Mouse (Mus musculus) embryonic facial prominence, embryonic 12.5 days (tissue): ENCODE measurements around the gene Ssx2ip. TPM values are rescaled to one million over a fixed set of nuclear protein-coding genes. Genes with fewer than 3 reads are reported as not detected.

Experiments used
- ATAC-seq: fragments of 200-750 bp; cut with Nextera tagmentation; 2 replicates; pipeline ENCODE4 v1.8.0; 2017; ENCODE audit not compliant: insufficient number of reproducible peaks, insufficient read depth, low FRiP score, low TSS enrichment
- H3K27ac ChIP-seq: fragments of 300-500 bp; sonication (generic); 2 replicates; pipeline ENCODE4 v1.5.1; 2016; ENCODE audit warnings: mild to moderate bottlenecking
- H3K27me3 ChIP-seq: fragments of 300-500 bp; sonication (generic); 2 replicates; pipeline ENCODE4 v1.6.1; 2016; ENCODE audit warnings: mild to moderate bottlenecking, moderate library complexity
- H3K36me3 ChIP-seq: fragments of 300-500 bp; sonication (generic); 2 replicates; pipeline ENCODE4 v1.6.1; 2016; ENCODE audit warnings: mild to moderate bottlenecking
- H3K4me1 ChIP-seq: fragments of 300-500 bp; sonication (generic); 2 replicates; pipeline ENCODE4 v1.6.1; 2016
- H3K4me2 ChIP-seq: fragments of 300-500 bp; sonication (generic); replicated peaks from 2 replicates; pipeline ENCODE4 v1.6.1; 2016; ENCODE audit warnings: mild to moderate bottlenecking, moderate library complexity
- H3K4me3 ChIP-seq: fragments of 300-500 bp; sonication (generic); 2 replicates; pipeline ENCODE4 v1.5.1; 2016; ENCODE audit warnings: mild to moderate bottlenecking
- H3K9ac ChIP-seq: fragments of 300-500 bp; sonication (generic); 2 replicates; pipeline ENCODE4 v1.6.1; 2016; ENCODE audit warnings: mild to moderate bottlenecking, moderate library complexity
- H3K9me3 ChIP-seq: fragments of 300-500 bp; sonication (generic); 2 replicates; pipeline ENCODE4 v1.6.1; 2016; ENCODE audit warnings: mild to moderate bottlenecking, moderate library complexity
- WGBS: fragments of 180-500 bp; shearing (Covaris S2); methylation state at CpG from one replicate; pipeline ENCODE4 v1.1.7; 2016; 5-methylcytosine and 5-hydroxymethylcytosine counted together
- microRNA-seq: library from miRNA; unstranded; fragments of <30 nt; microRNA quantifications from one replicate; pipeline ENCODE4, GENCODE M21; 2017
- polyA plus RNA-seq: library from polyadenylated mRNA; unstranded; fragments of >200 nt; fragmentation: Nextera tagmentation; extraction: Ambion mirVana; gene quantifications from 2 replicates; pipeline ENCODE4 v1.2.1, GENCODE M21; 2016

The Ssx2ip gene
- polyA plus RNA-seq, 1 experiment from 2014 or later = 29.8 TPM

GRCm38 (mm10) chr3:146462939-146463338 lies 58.5 kb downstream of the Ssx2ip start:
- ATAC-seq = no peak

GRCm38 (mm10) chr3:146469226-146469625 lies 64.8 kb downstream of the Ssx2ip start:
- no peak overlapping the region for H3K4me3 ChIP-seq
- ATAC-seq = no peak
- H3K4me2 ChIP-seq = no peak overlapping the region
- H3K36me3 ChIP-seq = no peaks in the 10 kb centered on the region
- no peaks in the 10 kb centered on the region for H3K27me3 ChIP-seq
- H3K9me3 ChIP-seq = no peaks in the 10 kb centered on the region
- no peak overlapping the region for H3K27ac ChIP-seq
- 71% methylated on average over 2 of the region's 2 CpGs for WGBS
- no peak overlapping the region for H3K9ac ChIP-seq
- no peaks in the 10 kb centered on the region for H3K4me1 ChIP-seq

More at GRCm38 (mm10) chr3:146462939-146463338, 58.5 kb downstream of the Ssx2ip start:
- Histone ChIP-seq H3K4me2 (no peak overlapping the region), H3K9me3 (no peaks in the 10 kb centered on the region), H3K9ac (no peak overlapping the region), H3K27ac (no peak overlapping the region), H3K36me3 (no peaks in the 10 kb centered on the region), H3K4me1 (no peaks in the 10 kb centered on the region), H3K27me3 (no peaks in the 10 kb centered on the region), H3K4me3 (no peak overlapping the region)
- WGBS = 65% methylated on average over 2 of the region's 2 CpGs

GRCm38 (mm10) chr3:146472657-146473056 lies 68.2 kb downstream of the Ssx2ip start:
- H3K4me2 ChIP-seq = no peak overlapping the region
- WGBS = 67% methylated on average over 4 of the region's 4 CpGs
- ATAC-seq = no peak
- H3K9ac ChIP-seq = no peak overlapping the region
- H3K4me1 ChIP-seq = no peaks in the 10 kb centered on the region
- H3K4me3 ChIP-seq = no peak overlapping the region
- H3K27ac ChIP-seq = no peak overlapping the region
- H3K27me3 ChIP-seq = no peaks in the 10 kb centered on the region
- H3K36me3 ChIP-seq = no peaks in the 10 kb centered on the region
- no peaks in the 10 kb centered on the region for H3K9me3 ChIP-seq

- Histone ChIP-seq H3K9me3 (no peaks in the 10 kb centered on the region), H3K4me2 (no peak overlapping the region), H3K36me3 (no peaks in the 10 kb centered on the region), H3K4me3 (no peak overlapping the region), H3K27ac (no peak overlapping the region), H3K9ac (no peak overlapping the region), H3K4me1 (no peaks in the 10 kb centered on the region), H3K27me3 (no peaks in the 10 kb centered on the region)
- ATAC-seq = no peak
These were observed 69.3 kb downstream of the Ssx2ip start for GRCm38 (mm10) chr3:146473741-146474140.

GRCm38 (mm10) chr3:146474428-146474827 lies 70.0 kb downstream of the Ssx2ip start:
- H3K27ac ChIP-seq = no peak overlapping the region
- no peaks in the 10 kb centered on the region for H3K36me3 ChIP-seq
- no peaks in the 10 kb centered on the region for H3K27me3 ChIP-seq
- no peaks in the 10 kb centered on the region for H3K9me3 ChIP-seq
- H3K4me2 ChIP-seq = no peak overlapping the region
- H3K4me3 ChIP-seq = no peak overlapping the region
- no peak for ATAC-seq
- no peak overlapping the region for H3K9ac ChIP-seq
- 91% methylated on average over 3 of the region's 3 CpGs for WGBS
- H3K4me1 ChIP-seq = no peaks in the 10 kb centered on the region

GRCm38 (mm10) chr3:146482044-146482443 lies 77.6 kb downstream of the Ssx2ip start:
- H3K27ac ChIP-seq = no peak overlapping the region
- H3K36me3 ChIP-seq = no peaks in the 10 kb centered on the region
- H3K4me3 ChIP-seq = no peak overlapping the region
- no peak overlapping the region for H3K9ac ChIP-seq
- H3K27me3 ChIP-seq = no peaks in the 10 kb centered on the region
- ATAC-seq = no peak
- no peak overlapping the region for H3K4me2 ChIP-seq
- H3K9me3 ChIP-seq = no peaks in the 10 kb centered on the region
- 81% methylated on average over 2 of the region's 2 CpGs for WGBS
- no peaks in the 10 kb centered on the region for H3K4me1 ChIP-seq

GRCm38 (mm10) chr3:146486464-146486863 lies 82.0 kb downstream of the Ssx2ip start:
- Histone ChIP-seq H3K36me3 (no peaks in the 10 kb centered on the region), H3K9ac (no peak overlapping the region), H3K27me3 (no peaks in the 10 kb centered on the region), H3K4me1 (no peaks in the 10 kb centered on the region), H3K9me3 (no peaks in the 10 kb centered on the region), H3K4me3 (no peak overlapping the region), H3K4me2 (no peak overlapping the region), H3K27ac (no peak overlapping the region)
- no peak for ATAC-seq
- WGBS = 85% methylated on average over 4 of the region's 4 CpGs

Small RNA genes within 50 kb of the gene (microRNA-seq; reads per million reads assigned to microRNA genes)
- not detected for gene Gm22901

Other genes with a start within 250 kb of the Ssx2ip start
- gene Lpar3, start 183.7 kb upstream of the Ssx2ip start, polyA plus RNA-seq = 1.4 and 1.6 TPM in 2 replicates
- 7.7 and 10.6 TPM in 2 replicates for gene Ctbs, start 45.2 kb downstream of the Ssx2ip start, polyA plus RNA-seq
- 9.2 and 10.4 TPM in 2 replicates for gene Spata1, start 95.1 kb downstream of the Ssx2ip start, polyA plus RNA-seq
- gene Gng5, start 95.2 kb downstream of the Ssx2ip start, polyA plus RNA-seq = 959 and 960 TPM in 2 replicates
- gene Rpf1, start 116.8 kb downstream of the Ssx2ip start, polyA plus RNA-seq = 55.4 and 59.7 TPM in 2 replicates
- gene Uox, start 165.8 kb downstream of the Ssx2ip start, polyA plus RNA-seq = not detected in 2 replicates
- gene Dnase2b, start 211.0 kb downstream of the Ssx2ip start, polyA plus RNA-seq = not detected in 2 replicates
- 0.22 TPM in 1 of 2 replicates, not detected in the other for gene 4930503B20Rik, start 246.7 kb downstream of the Ssx2ip start, polyA plus RNA-seq